Mouse (Mus musculus) heart, adult 2 months (tissue): Measurements from ENCODE around the gene Folr2.

Experiments used
- CTCF ChIP-seq: fragments of 200-600 bp; IDR thresholded peaks from 2 replicates; pipeline ENCODE4 v1.8.1; 2022; ENCODE audit warnings: antibody characterized with exemption, mild to moderate bottlenecking, moderate library complexity
- POLR2A ChIP-seq: fragments of 200-500 bp; IDR thresholded peaks from 2 replicates; pipeline ENCODE4 v1.6.1; 2011; ENCODE audit warnings: mild to moderate bottlenecking, low read depth, low read length, control low read depth; ENCODE audit not compliant: insufficient read depth

DNA sequence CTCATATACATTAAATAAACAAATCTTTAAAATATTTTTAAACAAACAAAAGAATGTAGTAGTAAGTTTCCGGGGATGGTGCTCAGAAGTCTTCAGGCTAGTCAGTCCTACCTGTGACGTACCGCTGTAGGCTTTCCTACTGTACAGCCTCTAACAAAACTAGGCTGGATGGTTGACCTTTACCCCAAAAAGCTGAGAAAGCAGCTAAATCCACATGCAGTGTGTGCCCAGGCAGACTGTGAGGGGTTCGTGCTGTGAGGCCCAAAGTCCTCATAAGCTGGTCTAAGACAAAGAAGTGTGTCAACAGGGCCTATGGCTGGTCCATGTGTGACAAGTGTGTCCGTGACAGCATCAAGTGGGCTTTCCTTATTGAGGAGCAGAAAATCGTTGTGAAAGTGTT lies 4.1 kb downstream of the Folr2 start:
- TF ChIP-seq CTCF: no peak
- TF ChIP-seq POLR2A: no peak
